Mouse (Mus musculus) thymus, adult 2 months (tissue): ENCODE results near the gene Scamp4.
A peak's percentile ranks its signal among the peaks of the same experiment; 100 is the strongest.

Experiments used
- CTCF ChIP-seq: fragments of 200-500 bp; IDR thresholded peaks from 2 replicates; pipeline ENCODE4 v1.5.1; 2012; ENCODE audit warnings: mild to moderate bottlenecking, control low read depth, low read length, moderate library complexity, borderline replicate concordance; ENCODE audit not compliant: control insufficient read depth, poor library complexity, insufficient read depth; ENCODE audit errors: extremely low read depth
- POLR2A ChIP-seq: fragments of 200-500 bp; IDR thresholded peaks from 2 replicates; pipeline ENCODE4 v1.6.1; 2012; ENCODE audit warnings: mild to moderate bottlenecking, low read length, control low read depth, moderate library complexity; ENCODE audit not compliant: control insufficient read depth, poor library complexity, insufficient read depth; ENCODE audit errors: extremely low read depth

DNA sequence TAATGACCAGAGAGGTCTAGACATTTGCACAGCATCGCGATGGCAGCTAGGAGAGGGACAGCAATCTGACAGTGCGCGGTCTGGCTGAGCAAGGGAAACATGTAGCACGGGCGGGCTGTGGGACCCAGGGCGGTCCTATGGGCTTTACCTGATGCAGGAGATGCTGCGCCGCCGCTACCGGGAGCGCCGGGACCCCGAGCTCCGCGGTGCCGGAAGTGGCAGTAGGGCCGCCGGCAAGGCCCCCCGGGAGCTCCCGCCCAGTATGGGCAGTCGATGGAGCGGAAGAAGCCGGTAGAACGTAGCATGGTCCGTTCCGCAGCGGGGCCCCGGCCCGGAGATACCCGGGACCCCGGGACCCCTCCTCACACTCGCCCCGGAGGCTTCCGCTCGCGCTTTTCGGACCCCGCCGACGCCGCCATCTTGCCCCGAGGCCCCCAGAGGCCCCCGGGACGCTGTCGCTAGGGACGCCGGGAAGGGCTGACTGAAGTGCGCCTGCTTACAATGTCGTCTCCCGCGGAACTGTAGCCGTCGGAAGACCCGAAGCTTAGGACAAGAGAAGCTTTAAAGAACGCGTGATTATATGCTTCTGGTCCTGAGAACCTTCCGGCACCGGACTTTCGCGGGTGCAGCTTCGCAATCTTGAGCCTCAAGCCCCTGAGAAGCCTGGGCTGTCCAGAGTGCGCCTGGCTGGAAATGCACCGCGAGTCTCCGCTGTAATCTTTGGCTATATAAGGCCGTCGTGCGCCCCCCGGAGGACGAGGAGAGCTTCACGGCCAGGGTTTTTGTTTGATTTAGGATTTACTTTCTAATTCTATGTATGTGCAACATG, 41.3 kb upstream of the Scamp4 start, which contains the start of gene Rexo1:
- TF ChIP-seq CTCF (peak; percentile 65; the same call in 1 of the 2 replicates), POLR2A (peak; percentile 69)
